Mouse (Mus musculus) liver, postnatal 0 days (tissue): ENCODE data around the gene Trim28.

Source experiments
- CTCF ChIP-seq: sonication (generic); IDR thresholded peaks from 2 replicates; pipeline ENCODE4 v1.5.1; 2016; ENCODE audit warnings: antibody characterized with exemption, low read depth
- EP300 ChIP-seq: IDR thresholded peaks from 2 replicates; pipeline ENCODE4 v1.6.1; 2016; ENCODE audit warnings: antibody characterized with exemption, low read depth, mild to moderate bottlenecking

GRCm38 (mm10) chr7:13041256-13041655 lies 42.3 kb downstream of the Trim28 start:
- TF ChIP-seq CTCF = no peak
- TF ChIP-seq EP300 = no peak
